Mouse (Mus musculus) spleen, adult 2 months (tissue): ENCODE results near the gene Ankrd39.

Source experiments
- CTCF ChIP-seq: fragments of 200-500 bp; IDR thresholded peaks from 2 replicates; pipeline ENCODE4 v1.5.1; 2011; ENCODE audit warnings: mild to moderate bottlenecking, inconsistent platforms; ENCODE audit not compliant: insufficient read depth, insufficient read length, insufficient replicate concordance; ENCODE audit errors: extremely low read depth
- POLR2A ChIP-seq: fragments of 200-500 bp; IDR thresholded peaks from 2 replicates; pipeline ENCODE4 v1.6.1; 2011; ENCODE audit warnings: low read depth, low read length, inconsistent platforms

GRCm38 (mm10) chr1:36530485-36530884 is 16.8 kb downstream of the Ankrd39 start:
- TF ChIP-seq CTCF, result no peak
- TF ChIP-seq POLR2A, result no peak
